Mouse (Mus musculus): ENCODE results near the gene Tmem206. TPM values are rescaled to one million over a fixed set of nuclear protein-coding genes. Genes with fewer than 3 reads are reported as not detected.

Gene Tmem206
- polyA plus RNA-seq, 1 experiment from 2014 or later, result 4.4 TPM

DNA sequence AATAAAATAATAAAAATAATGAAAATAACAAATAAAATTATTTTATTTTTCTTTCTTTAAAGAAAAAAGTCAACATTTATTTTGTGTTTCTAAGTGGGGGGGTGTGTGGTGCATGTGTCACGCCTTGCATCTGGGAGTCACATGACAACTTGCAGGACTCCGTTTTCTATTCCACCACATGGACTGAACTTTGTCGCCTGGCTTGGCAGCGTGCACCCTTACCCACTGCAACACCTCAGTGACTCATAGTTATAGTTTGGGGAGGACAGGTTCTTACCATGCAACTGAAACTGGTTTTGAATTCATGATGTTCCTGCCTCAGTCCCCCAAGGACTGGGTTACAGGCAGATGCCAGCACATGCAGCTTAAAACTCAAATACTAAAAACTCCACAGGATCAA, 42.5 kb downstream of the Tmem206 start:
- TF ChIP-seq EP300 (IDR thresholded peaks at IDR 0.05; ENCODE audit: low read depth) (no peak), CTCF (IDR thresholded peaks at IDR 0.05; ENCODE audit: low read depth) (no peak)
- DNase-seq (peak; percentile 41), ATAC-seq (peak; percentile 82)
- Histone ChIP-seq H3K27ac (ENCODE audit: low read depth) (no peak overlapping the region), H3K4me2 (ENCODE audit: low read depth, low read length) (no peak overlapping the region), H3K27me3 (ENCODE audit: insufficient read depth, low read length) (no peaks in the 10 kb centered on the region), H3K9ac (replicated peaks) (no peak overlapping the region), H3K4me1 (ENCODE audit: insufficient read depth) (no peaks in the 10 kb centered on the region), H3K4me3 (ENCODE audit: low read depth, low read length) (no peak overlapping the region), H3K36me3 (replicated peaks; ENCODE audit: insufficient read depth, low read length) (peaks cover 39% of the 10 kb centered on the region), H3K9me3 (ENCODE audit: low read length) (no peaks in the 10 kb centered on the region)
- 71% methylated on average over 4 of the region's 4 CpGs for WGBS (ENCODE audit: insufficient replicate concordance)

GRCm38 (mm10) chr1:191369140-191369539, 43.4 kb downstream of the Tmem206 start:
- Histone ChIP-seq H3K27me3 (ENCODE audit: insufficient read depth, low read length) (no peaks in the 10 kb centered on the region), H3K9me3 (ENCODE audit: low read length) (no peaks in the 10 kb centered on the region), H3K4me1 (ENCODE audit: insufficient read depth) (no peaks in the 10 kb centered on the region), H3K9ac (replicated peaks) (no peak overlapping the region), H3K27ac (ENCODE audit: low read depth) (no peak overlapping the region), H3K4me2 (ENCODE audit: low read depth, low read length) (no peak overlapping the region), H3K36me3 (replicated peaks; ENCODE audit: insufficient read depth, low read length) (peaks cover 36% of the 10 kb centered on the region), H3K4me3 (ENCODE audit: low read depth, low read length) (no peak overlapping the region)
- ATAC-seq, result no peak
- DNase-seq, result no peak
- TF ChIP-seq EP300 (IDR thresholded peaks at IDR 0.05; ENCODE audit: low read depth) (no peak), CTCF (IDR thresholded peaks at IDR 0.05; ENCODE audit: low read depth) (no peak)

DNA sequence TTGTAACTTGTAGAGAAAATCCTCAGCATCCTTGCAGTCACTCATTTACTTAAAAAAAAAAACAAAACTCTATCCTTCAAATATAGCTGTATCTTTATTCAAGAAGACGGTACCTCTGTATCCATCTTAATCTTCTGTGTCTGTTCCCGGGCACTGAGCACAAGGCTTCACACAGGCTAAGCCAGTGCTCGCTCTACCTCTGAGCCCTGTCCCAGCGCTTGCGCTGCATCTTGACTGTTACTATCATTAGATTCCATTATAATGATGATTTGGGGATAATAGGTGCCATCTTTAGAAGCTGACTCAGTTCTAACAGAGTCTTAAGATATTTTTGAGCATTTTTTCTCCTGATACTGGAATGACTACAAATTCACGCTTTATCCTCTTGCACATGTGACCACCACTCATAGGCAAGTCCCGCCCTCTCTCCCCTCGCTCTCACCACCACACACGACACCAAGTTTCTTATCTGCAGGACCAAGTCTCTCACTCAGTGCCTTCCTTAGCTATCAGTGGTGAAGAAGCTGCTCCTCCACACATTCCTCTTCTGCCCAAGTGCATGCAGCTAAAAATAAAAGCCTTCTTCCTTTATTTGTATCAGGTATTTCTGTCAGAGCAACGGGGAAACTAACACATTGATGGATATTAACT, 49.4 kb downstream of the Tmem206 start:
- Histone ChIP-seq H3K27ac (ENCODE audit: low read depth) (no peak overlapping the region), H3K4me3 (ENCODE audit: low read depth, low read length) (no peak overlapping the region), H3K4me2 (ENCODE audit: low read depth, low read length) (no peak overlapping the region), H3K9me3 (ENCODE audit: low read length) (no peaks in the 10 kb centered on the region), H3K27me3 (ENCODE audit: insufficient read depth, low read length) (no peaks in the 10 kb centered on the region), H3K36me3 (replicated peaks; ENCODE audit: insufficient read depth, low read length) (peaks cover 7% of the 10 kb centered on the region), H3K9ac (replicated peaks) (no peak overlapping the region), H3K4me1 (ENCODE audit: insufficient read depth) (peaks cover 3% of the 10 kb centered on the region; the same call in 1 of the 2 replicates)
- TF ChIP-seq EP300 (IDR thresholded peaks at IDR 0.05; ENCODE audit: low read depth) (peak; percentile 44; the same call in 1 of the 2 replicates), CTCF (IDR thresholded peaks at IDR 0.05; ENCODE audit: low read depth) (no peak)
- ATAC-seq (peak; percentile 78), DNase-seq (no peak)
- 63% methylated on average over 10 of the region's 10 CpGs for WGBS (ENCODE audit: insufficient replicate concordance)

GRCm38 (mm10) chr1:191375644-191375998, 49.9 kb downstream of the Tmem206 start:
- Histone ChIP-seq H3K9me3 (ENCODE audit: low read length) (no peaks in the 10 kb centered on the region), H3K9ac (replicated peaks) (no peak overlapping the region), H3K4me3 (ENCODE audit: low read depth, low read length) (no peak overlapping the region), H3K27me3 (ENCODE audit: insufficient read depth, low read length) (no peaks in the 10 kb centered on the region), H3K36me3 (replicated peaks; ENCODE audit: insufficient read depth, low read length) (peaks cover 7% of the 10 kb centered on the region), H3K27ac (ENCODE audit: low read depth) (no peak overlapping the region), H3K4me1 (ENCODE audit: insufficient read depth) (peaks cover 3% of the 10 kb centered on the region; the same call in 1 of the 2 replicates), H3K4me2 (ENCODE audit: low read depth, low read length) (no peak overlapping the region)
- 55% methylated on average over 5 of the region's 5 CpGs for WGBS (ENCODE audit: insufficient replicate concordance)
- DNase-seq, result no peak
- ATAC-seq, result no peak
- TF ChIP-seq CTCF (IDR thresholded peaks at IDR 0.05; ENCODE audit: low read depth) (no peak), EP300 (IDR thresholded peaks at IDR 0.05; ENCODE audit: low read depth) (no peak)

- Histone ChIP-seq H3K27ac (ENCODE audit: low read depth) (no peak overlapping the region), H3K27me3 (ENCODE audit: insufficient read depth, low read length) (no peaks in the 10 kb centered on the region), H3K4me3 (ENCODE audit: low read depth, low read length) (no peak overlapping the region), H3K4me2 (ENCODE audit: low read depth, low read length) (no peak overlapping the region), H3K9me3 (ENCODE audit: low read length) (no peaks in the 10 kb centered on the region), H3K9ac (replicated peaks) (no peak overlapping the region), H3K4me1 (ENCODE audit: insufficient read depth) (peaks cover 3% of the 10 kb centered on the region; the same call in 1 of the 2 replicates), H3K36me3 (replicated peaks; ENCODE audit: insufficient read depth, low read length) (no peaks in the 10 kb centered on the region; the same call in 1 of the 2 replicates)
- DNase-seq (no peak), ATAC-seq (no peak)
- no peak for TF ChIP-seq EP300 (IDR thresholded peaks at IDR 0.05; ENCODE audit: low read depth)
- 83% methylated on average over 2 of the region's 2 CpGs for WGBS (ENCODE audit: insufficient replicate concordance)
Observed at GRCm38 (mm10) chr1:191378080-191378479, 52.4 kb downstream of the Tmem206 start.

GRCm38 (mm10) chr1:191380843-191381242, 55.1 kb downstream of the Tmem206 start:
- Histone ChIP-seq H3K27ac (ENCODE audit: low read depth) (no peak overlapping the region), H3K9me3 (ENCODE audit: low read length) (no peaks in the 10 kb centered on the region), H3K4me1 (ENCODE audit: insufficient read depth) (no peaks in the 10 kb centered on the region), H3K36me3 (replicated peaks; ENCODE audit: insufficient read depth, low read length) (peaks cover 6% of the 10 kb centered on the region), H3K4me2 (ENCODE audit: low read depth, low read length) (no peak overlapping the region), H3K27me3 (ENCODE audit: insufficient read depth, low read length) (no peaks in the 10 kb centered on the region), H3K9ac (replicated peaks) (no peak overlapping the region), H3K4me3 (ENCODE audit: low read depth, low read length) (no peak overlapping the region)
- no peak for ATAC-seq
- 84% methylated on average over 3 of the region's 3 CpGs for WGBS (ENCODE audit: insufficient replicate concordance)
- DNase-seq, result no peak
- TF ChIP-seq EP300 (IDR thresholded peaks at IDR 0.05; ENCODE audit: low read depth) (no peak), CTCF (IDR thresholded peaks at IDR 0.05; ENCODE audit: low read depth) (no peak)

All from liver, postnatal 0 days (tissue).